Mouse (Mus musculus) heart, adult 2 months (tissue): ENCODE measurements around the gene Prr36.

Experiments
- CTCF ChIP-seq: fragments of 200-600 bp; IDR thresholded peaks from 2 replicates; pipeline ENCODE4 v1.8.1; 2022; ENCODE audit warnings: antibody characterized with exemption, mild to moderate bottlenecking, moderate library complexity
- EP300 ChIP-seq: fragments of 200-500 bp; IDR thresholded peaks from 2 replicates; pipeline ENCODE4 v1.6.1; 2011; ENCODE audit warnings: low read depth, low read length, control low read depth; ENCODE audit not compliant: insufficient read depth
- POLR2A ChIP-seq: fragments of 200-500 bp; IDR thresholded peaks from 2 replicates; pipeline ENCODE4 v1.6.1; 2011; ENCODE audit warnings: mild to moderate bottlenecking, low read depth, low read length, control low read depth; ENCODE audit not compliant: insufficient read depth

- TF ChIP-seq CTCF (no peak), EP300 (no peak), POLR2A (no peak)
Measured at GRCm38 (mm10) chr8:4259805-4260170, 42.5 kb upstream of the Prr36 start.
